Mouse (Mus musculus) induced T-regulatory cell, adult 2 months (primary cell): Measurements from ENCODE around the gene Pacsin1.

Experiments used
- DNase-seq: peaks from one replicate; pipeline ENCODE4 v3.0.0-alpha.2; 2012; ENCODE audit warnings: low read depth

Pacsin1 gene

GRCm38 (mm10) chr17:27725412-27725811, 70.1 kb downstream of the Pacsin1 start:
- DNase-seq: no peak

- DNase-seq: no peak
These were observed 71.2 kb downstream of the Pacsin1 start for GRCm38 (mm10) chr17:27726527-27726926.

GRCm38 (mm10) chr17:27728770-27729169, 73.5 kb downstream of the Pacsin1 start, which contains the start of gene Spdef:
Gene Spdef (minus strand): TSS chr17:27728955.
- DNase-seq: no peak

GRCm38 (mm10) chr17:27732152-27732551, 76.8 kb downstream of the Pacsin1 start:
- no peak for DNase-seq

GRCm38 (mm10) chr17:27732694-27733093, 77.4 kb downstream of the Pacsin1 start:
- DNase-seq: no peak

GRCm38 (mm10) chr17:27734344-27735073, 79.2 kb downstream of the Pacsin1 start:
- DNase-seq: no peak

- DNase-seq: no peak
These were observed 85.7 kb downstream of the Pacsin1 start for GRCm38 (mm10) chr17:27740961-27741360.

- DNase-seq: no peak
These were observed 91.1 kb downstream of the Pacsin1 start for GRCm38 (mm10) chr17:27746446-27746845.

GRCm38 (mm10) chr17:27748123-27748522, 92.8 kb downstream of the Pacsin1 start:
- no peak for DNase-seq

GRCm38 (mm10) chr17:27750451-27750942, 95.2 kb downstream of the Pacsin1 start:
- DNase-seq: no peak

- no peak for DNase-seq
These were observed 96.2 kb downstream of the Pacsin1 start for GRCm38 (mm10) chr17:27751314-27752202.

GRCm38 (mm10) chr17:27760169-27760568, 104.9 kb downstream of the Pacsin1 start:
- no peak for DNase-seq
